Mouse (Mus musculus) hematopoietic stem cell, adult 5-6 weeks (primary cell): Measurements from ENCODE around the gene Chchd1. TPM values are rescaled to one million over a fixed set of nuclear protein-coding genes. Genes with fewer than 3 reads are reported as not detected.

Source experiments
- ATAC-seq, 2 experiments: fragments of 125-278 bp in 1 of 2; replicated peaks in 1 of 2; 2 replicates each; pipeline ENCODE4 v1.8.0; 2016 to 2017; ENCODE audit warnings: inconsistent platforms in 2 of 2, mild to moderate bottlenecking in 2 of 2, moderate number of reproducible peaks in 2 of 2, low read depth in 1 of 2, moderate TSS enrichment in 1 of 2; ENCODE audit not compliant: low FRiP score in 2 of 2, poor library complexity in 2 of 2, severe bottlenecking in 2 of 2, insufficient read depth in 1 of 2, low TSS enrichment in 1 of 2
- total RNA-seq: library from RNA; stranded (forward); fragments of 172-1452, 232-1000 nt; gene quantifications from 2 replicates; pipeline ENCODE4 v1.2.3, GENCODE M21; 2017

Chchd1 gene
- total RNA-seq, 1 experiment from 2014 or later = 48.1 TPM

DNA sequence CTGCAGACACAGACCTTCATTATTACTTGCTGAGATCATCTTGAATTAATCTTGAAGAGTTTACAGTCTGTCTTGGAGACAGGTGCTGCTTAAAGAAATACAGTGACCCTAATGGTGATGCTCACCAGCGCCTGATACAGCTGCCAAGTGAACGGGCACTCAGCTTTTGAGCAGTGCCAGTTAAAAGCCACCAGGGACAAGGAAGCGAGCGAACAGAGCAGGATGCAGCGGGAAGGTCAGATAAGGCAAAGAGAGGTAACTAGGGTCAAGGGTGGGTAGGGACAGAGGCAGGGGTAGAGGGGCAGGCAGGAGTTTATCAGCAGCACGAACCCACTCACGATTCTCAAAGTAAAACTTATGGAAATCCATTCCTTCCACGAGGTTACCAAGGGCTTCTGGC is 35.7 kb downstream of the Chchd1 start:
- ATAC-seq = no peak

DNA sequence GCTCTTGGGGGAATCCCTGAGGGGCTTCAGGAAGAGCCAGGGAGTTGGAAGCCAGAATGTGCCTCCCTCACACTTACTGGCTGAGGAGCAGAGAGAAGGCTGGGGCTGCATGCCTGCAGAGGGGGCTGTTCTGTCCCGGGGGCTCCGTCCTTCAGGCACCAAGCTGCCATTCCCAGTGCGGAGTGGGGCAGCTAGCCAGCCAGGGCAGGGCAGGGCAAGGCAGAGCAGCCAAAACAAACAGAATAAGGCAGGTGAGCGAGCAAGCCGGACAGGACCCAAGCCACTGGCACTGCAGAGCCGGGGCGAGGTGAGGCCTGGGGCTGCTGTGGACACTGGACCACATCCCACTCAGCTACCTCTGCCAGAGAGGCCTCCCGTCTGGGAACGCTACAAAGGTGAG is 38.5 kb downstream of the Chchd1 start:
- no peak for ATAC-seq

DNA sequence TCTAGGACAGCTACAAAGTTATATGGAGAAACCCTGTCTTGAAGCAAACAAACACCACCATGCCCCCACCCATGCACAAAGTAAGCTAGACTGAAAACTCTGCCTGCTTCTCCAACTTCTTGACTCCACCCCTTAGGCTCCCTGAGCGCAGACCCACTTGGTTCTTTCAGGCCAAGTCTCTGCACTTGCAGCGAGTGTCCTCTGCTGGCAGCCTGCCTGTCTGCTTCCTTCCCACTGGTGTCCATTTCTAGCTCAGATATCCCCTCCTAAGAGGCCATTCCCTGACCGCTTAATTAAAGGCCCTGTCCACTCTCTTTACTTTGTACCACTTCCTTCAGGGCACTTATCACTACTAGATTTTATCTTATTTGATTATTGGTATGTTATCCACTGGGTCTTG is 40.8 kb downstream of the Chchd1 start:
- ATAC-seq = no peak

DNA sequence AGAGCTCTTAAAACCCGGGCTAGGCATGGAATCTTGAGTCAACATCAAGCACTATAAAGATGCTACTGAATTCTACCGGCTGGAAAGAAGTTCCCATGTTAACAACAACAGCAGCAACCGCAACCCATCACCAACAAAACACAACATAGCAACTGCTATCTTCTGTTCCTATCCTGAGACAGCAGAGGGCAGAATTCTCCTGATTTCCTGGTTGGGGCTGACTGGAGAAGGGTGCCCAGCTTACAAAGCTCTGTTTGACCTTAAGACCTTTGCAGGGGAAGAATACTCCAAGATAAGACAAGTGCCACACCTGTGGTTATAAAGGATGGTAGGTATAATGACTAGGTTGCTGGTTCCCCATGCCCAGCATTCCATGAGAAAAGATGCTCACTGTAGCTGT is 44.1 kb downstream of the Chchd1 start:
- ATAC-seq = no peak

DNA sequence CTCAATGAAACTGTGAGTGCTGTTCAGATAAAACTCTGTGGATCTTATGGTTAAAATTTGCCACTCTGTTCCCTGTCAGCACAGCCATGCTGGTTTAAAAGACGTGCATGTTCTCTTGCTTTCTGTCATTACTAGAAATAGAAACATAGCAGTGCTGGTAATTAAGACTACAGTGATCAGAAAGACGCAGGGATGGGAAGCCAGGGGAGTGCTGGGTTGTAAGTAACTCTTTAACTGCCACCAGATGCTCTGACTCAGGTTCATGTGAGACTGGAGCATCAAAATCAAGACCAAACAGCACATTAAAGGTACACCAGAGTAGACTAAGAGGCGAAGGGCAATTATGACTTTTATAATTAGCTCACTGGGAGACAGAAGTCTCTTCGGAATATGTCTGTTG is 45.6 kb downstream of the Chchd1 start:
- no peak for ATAC-seq

DNA sequence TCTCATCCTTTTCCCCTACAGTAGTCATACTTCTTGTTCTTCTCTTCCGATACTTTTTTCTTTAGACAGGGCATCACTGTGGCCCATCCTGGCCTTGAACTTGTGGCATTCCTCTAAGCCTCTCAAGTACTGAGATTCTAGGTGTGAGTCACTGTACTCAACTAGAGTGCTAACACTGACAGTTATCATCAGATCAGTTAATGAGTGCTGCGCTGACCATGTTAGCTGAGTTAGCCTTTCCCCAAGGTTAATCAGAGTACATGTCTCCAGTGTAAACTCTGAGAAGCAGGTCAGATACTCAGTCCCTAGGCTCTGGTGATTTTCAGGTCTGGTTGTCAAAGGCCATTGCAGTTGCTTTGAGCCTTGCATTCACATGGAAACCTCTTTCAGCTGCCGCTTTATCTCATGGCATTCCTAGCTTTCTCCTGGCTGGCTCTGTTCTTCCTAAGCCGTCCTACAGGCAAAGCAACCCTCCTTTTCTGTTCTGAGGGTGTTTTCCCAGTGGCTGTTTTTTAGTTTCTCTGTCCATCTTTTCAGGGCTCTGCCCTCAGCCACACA is 46.8 kb downstream of the Chchd1 start:
- no peak for ATAC-seq

DNA sequence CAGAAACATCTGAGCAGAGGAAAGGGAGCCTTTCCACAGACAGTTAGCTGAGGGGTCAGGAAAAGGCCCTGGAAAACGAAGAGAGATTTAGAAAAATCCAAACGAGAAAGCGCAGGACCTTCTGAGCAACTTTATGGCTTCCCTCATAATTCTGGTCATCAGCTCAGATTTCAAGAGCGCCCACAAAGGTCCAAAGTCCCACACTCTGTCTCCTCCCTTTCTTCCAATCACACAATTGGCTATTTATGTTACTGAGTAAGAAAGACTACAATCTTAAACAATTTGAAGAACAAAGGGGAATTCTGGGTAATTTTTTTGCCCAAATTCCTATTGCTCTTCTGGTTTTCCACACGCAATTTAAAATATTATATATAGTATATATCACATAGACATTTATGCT is 47.7 kb downstream of the Chchd1 start:
- no peak for ATAC-seq

DNA sequence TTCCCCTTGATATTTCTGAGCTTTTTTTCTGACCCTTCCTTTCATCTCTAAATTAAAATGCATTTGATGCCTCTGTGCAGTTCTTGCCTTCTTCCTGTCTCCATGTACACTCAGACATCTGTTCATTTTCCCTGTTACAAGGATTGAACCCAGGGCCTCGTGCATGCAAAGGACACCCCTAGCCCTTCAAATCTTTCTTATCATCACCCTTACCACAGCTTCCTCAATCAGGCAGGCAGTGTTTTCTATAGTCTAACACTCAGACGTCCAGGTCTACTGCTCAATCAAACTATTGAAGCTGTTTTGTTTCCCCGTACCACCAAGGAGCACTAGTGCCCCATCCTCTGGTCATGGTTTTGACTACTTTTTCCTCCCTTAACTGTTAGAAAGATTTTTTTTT is 51.0 kb downstream of the Chchd1 start:
- no peak for ATAC-seq

Other genes starting within 250 kb of the Chchd1 start
- 70.9 and 80.2 TPM in 2 replicates for gene Anxa7, start 222.9 kb upstream of the Chchd1 start, total RNA-seq
- 1.4 TPM in 1 of 2 replicates, not detected in the other for gene Mss51, start 206.1 kb upstream of the Chchd1 start, total RNA-seq
- 66.5 and 74.9 TPM in 2 replicates for gene Ppp3cb, start 156.4 kb upstream of the Chchd1 start, total RNA-seq
- gene Usp54, start 61.9 kb upstream of the Chchd1 start, total RNA-seq = 14.3 and 15.0 TPM in 2 replicates
- not detected in 2 replicates for gene Myoz1, start 46.5 kb upstream of the Chchd1 start, total RNA-seq
- gene Synpo2l, start 34.7 kb upstream of the Chchd1 start, total RNA-seq = 0.06 TPM in 1 of 2 replicates, not detected in the other
- gene Sec24c, start 28.7 kb upstream of the Chchd1 start, total RNA-seq = 100 and 107 TPM in 2 replicates
- gene Fut11, start 8.0 kb upstream of the Chchd1 start, total RNA-seq = 4.5 and 7.1 TPM in 2 replicates
- 29.6 and 35.7 TPM in 2 replicates for gene Zswim8, start 4.5 kb downstream of the Chchd1 start, total RNA-seq
- gene Ndst2, start 31.6 kb downstream of the Chchd1 start, total RNA-seq = 7.5 and 8.4 TPM in 2 replicates
- 99.3 and 101 TPM in 2 replicates for gene Camk2g, start 91.1 kb downstream of the Chchd1 start, total RNA-seq
- gene Plau, start 133.7 kb downstream of the Chchd1 start, total RNA-seq = 2.3 and 2.4 TPM in 2 replicates
- 34.2 and 38.8 TPM in 2 replicates for gene Vcl, start 226.4 kb downstream of the Chchd1 start, total RNA-seq